Mouse (Mus musculus): ENCODE measurements around the gene Cib1. TPM values are rescaled to one million over a fixed set of nuclear protein-coding genes. Genes with fewer than 3 reads are reported as not detected.

The Cib1 gene
- polyA plus RNA-seq, 1 experiment from 2014 or later, result 42.3 TPM

GRCm38 (mm10) chr7:80199286-80199685, 33.3 kb downstream of the Cib1 start:
- Histone ChIP-seq H3K9me3 (no peaks in the 10 kb centered on the region), H3K4me1 (peaks cover 71% of the 10 kb centered on the region), H3K9ac (replicated peaks) (peak overlapping the region; percentile 87), H3K27me3 (peaks cover 3% of the 10 kb centered on the region; the same call in 1 of the 2 replicates), H3K36me3 (no peaks in the 10 kb centered on the region), H3K27ac (replicated peaks) (peak overlapping the region; percentile 97), H3K4me2 (replicated peaks) (peak overlapping the region; percentile 80), H3K4me3 (peak overlapping the region; percentile 67)
- WGBS, result 48% methylated on average over 6 of the region's 6 CpGs
- ATAC-seq (ENCODE audit: low FRiP score, low read depth), result no peak

- 0% methylated on average over 11 of the region's 11 CpGs for WGBS
- no peak for ATAC-seq (ENCODE audit: low FRiP score, low read depth)
- peak overlapping the region; percentile 97 for H3K27ac ChIP-seq (replicated peaks)
- H3K36me3 ChIP-seq, result no peaks in the 10 kb centered on the region
- H3K4me1 ChIP-seq, result peaks cover 71% of the 10 kb centered on the region
- peak overlapping the region; percentile 87 for H3K9ac ChIP-seq (replicated peaks)
- H3K4me2 ChIP-seq (replicated peaks), result peak overlapping the region; percentile 80
- H3K4me3 ChIP-seq, result peak overlapping the region; percentile 67
- peaks cover 3% of the 10 kb centered on the region; the same call in 1 of the 2 replicates for H3K27me3 ChIP-seq
- no peaks in the 10 kb centered on the region for H3K9me3 ChIP-seq
Measured at GRCm38 (mm10) chr7:80198863-80199262, 33.8 kb downstream of the Cib1 start.

- no peaks in the 10 kb centered on the region for H3K36me3 ChIP-seq
- peak overlapping the region; percentile 80 for H3K4me2 ChIP-seq (replicated peaks)
- peak overlapping the region; percentile 87 for H3K9ac ChIP-seq (replicated peaks)
- H3K27me3 ChIP-seq, result peaks cover 3% of the 10 kb centered on the region; the same call in 1 of the 2 replicates
- peaks cover 64% of the 10 kb centered on the region for H3K4me1 ChIP-seq
- no peaks in the 10 kb centered on the region for H3K9me3 ChIP-seq
- peak overlapping the region; percentile 67 for H3K4me3 ChIP-seq
- peak overlapping the region; percentile 97 for H3K27ac ChIP-seq (replicated peaks)
- ATAC-seq (ENCODE audit: low FRiP score, low read depth), result peak; percentile 90
- WGBS, result under 1% methylated on average over 66 of the region's 74 CpGs
Measured at GRCm38 (mm10) chr7:80197941-80198778, 34.5 kb downstream of the Cib1 start.

DNA sequence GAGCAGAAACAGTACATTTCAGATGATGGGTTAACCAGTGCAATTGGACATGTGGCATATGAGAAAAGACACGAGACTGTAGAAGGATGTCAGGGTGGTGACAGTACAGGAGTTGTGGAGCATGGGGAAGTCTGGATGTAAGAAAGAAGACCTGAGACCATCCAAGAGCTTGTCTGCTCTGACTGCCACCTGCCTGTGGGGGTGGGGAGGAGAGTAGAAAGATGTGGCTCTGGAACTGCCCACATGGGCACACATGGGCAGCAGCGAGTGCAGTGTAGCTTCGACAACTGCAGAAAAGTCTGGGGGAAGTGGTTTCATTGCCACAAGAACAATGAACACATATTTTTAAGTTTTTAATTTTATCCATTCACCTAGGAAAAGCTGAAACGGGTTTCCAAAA, 35.2 kb downstream of the Cib1 start:
- peak overlapping the region; percentile 67 for H3K4me3 ChIP-seq
- H3K27ac ChIP-seq (replicated peaks), result peak overlapping the region; percentile 97
- peaks cover 64% of the 10 kb centered on the region for H3K4me1 ChIP-seq
- H3K4me2 ChIP-seq (replicated peaks), result peak overlapping the region; percentile 80
- no peaks in the 10 kb centered on the region for H3K9me3 ChIP-seq
- H3K9ac ChIP-seq (replicated peaks), result peak overlapping the region; percentile 87
- no peaks in the 10 kb centered on the region for H3K36me3 ChIP-seq
- peaks cover 3% of the 10 kb centered on the region; the same call in 1 of the 2 replicates for H3K27me3 ChIP-seq
- WGBS, result 14% methylated on average over 4 of the region's 4 CpGs
- no peak for ATAC-seq (ENCODE audit: low FRiP score, low read depth)

- no peak for ATAC-seq (ENCODE audit: low FRiP score, low read depth)
- Histone ChIP-seq H3K4me3 (no peak overlapping the region), H3K4me2 (replicated peaks) (no peak overlapping the region), H3K4me1 (peaks cover 64% of the 10 kb centered on the region), H3K9me3 (no peaks in the 10 kb centered on the region), H3K27me3 (peaks cover 5% of the 10 kb centered on the region), H3K27ac (replicated peaks) (no peak overlapping the region), H3K9ac (replicated peaks) (no peak overlapping the region), H3K36me3 (no peaks in the 10 kb centered on the region)
- 93% methylated on average over 10 of the region's 11 CpGs for WGBS
Measured at GRCm38 (mm10) chr7:80195576-80196263, 36.9 kb downstream of the Cib1 start.

- Histone ChIP-seq H3K9ac (replicated peaks) (no peak overlapping the region), H3K4me3 (no peak overlapping the region), H3K4me2 (replicated peaks) (no peak overlapping the region), H3K27ac (replicated peaks) (no peak overlapping the region), H3K4me1 (peaks cover 59% of the 10 kb centered on the region), H3K9me3 (no peaks in the 10 kb centered on the region), H3K36me3 (no peaks in the 10 kb centered on the region), H3K27me3 (peaks cover 10% of the 10 kb centered on the region)
- 94% methylated on average over 5 of the region's 5 CpGs for WGBS
- ATAC-seq (ENCODE audit: low FRiP score, low read depth), result no peak
Measured at GRCm38 (mm10) chr7:80195146-80195545, 37.5 kb downstream of the Cib1 start.

GRCm38 (mm10) chr7:80193941-80194739, 38.5 kb downstream of the Cib1 start:
- H3K9ac ChIP-seq (replicated peaks), result no peak overlapping the region
- H3K4me2 ChIP-seq (replicated peaks), result no peak overlapping the region
- H3K36me3 ChIP-seq, result no peaks in the 10 kb centered on the region
- H3K9me3 ChIP-seq, result no peaks in the 10 kb centered on the region
- WGBS, result 57% methylated on average over 13 of the region's 13 CpGs
- H3K4me1 ChIP-seq, result peaks cover 55% of the 10 kb centered on the region
- ATAC-seq (ENCODE audit: low FRiP score, low read depth), result no peak
- no peak overlapping the region for H3K4me3 ChIP-seq
- H3K27me3 ChIP-seq, result peaks cover 11% of the 10 kb centered on the region
- H3K27ac ChIP-seq (replicated peaks), result peak overlapping the region; percentile 63

DNA sequence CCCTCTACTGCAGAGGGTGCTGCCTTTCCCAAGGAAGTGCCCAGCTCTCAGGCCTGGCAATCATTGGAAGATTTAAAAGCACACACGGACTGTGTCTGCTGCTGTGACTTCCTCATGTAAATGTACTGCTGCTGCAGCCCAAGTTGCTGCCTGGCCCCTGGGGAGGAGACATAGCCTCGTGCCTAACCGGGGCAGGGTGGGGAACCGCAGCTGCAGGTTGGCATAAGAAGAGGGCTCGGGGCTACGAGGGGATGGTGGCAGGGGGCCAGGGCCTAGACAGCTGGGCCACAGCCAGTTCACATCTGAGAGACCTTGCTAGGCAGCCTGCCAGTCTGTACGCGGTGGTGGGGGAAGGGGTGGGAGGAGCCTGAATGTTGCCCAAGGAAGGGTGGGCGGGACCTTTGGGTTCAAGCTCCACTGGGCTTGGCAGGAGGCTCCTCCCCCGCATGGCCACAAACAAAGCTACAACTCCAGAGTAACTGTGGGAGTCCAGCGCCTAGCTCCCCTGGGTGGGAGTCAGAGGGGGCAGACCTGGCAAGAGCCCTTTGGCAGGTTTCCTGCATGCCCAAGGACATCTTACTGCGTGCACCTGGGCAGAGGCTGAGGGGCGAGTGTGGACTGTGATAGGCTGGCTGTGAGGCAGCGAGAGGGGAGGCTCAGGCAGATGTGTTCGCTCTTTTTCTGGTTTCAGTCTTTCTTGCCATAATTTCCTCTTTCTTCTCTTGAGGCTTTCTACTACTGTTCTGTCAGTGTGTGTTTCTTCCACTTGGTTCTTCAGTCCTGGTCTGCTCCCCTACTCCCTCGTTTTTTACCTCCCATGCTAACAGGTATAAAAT, 40.2 kb downstream of the Cib1 start:
- Histone ChIP-seq H3K36me3 (no peaks in the 10 kb centered on the region), H3K9ac (replicated peaks) (peak overlapping the region; percentile 24), H3K27me3 (peaks cover 11% of the 10 kb centered on the region), H3K9me3 (no peaks in the 10 kb centered on the region), H3K4me2 (replicated peaks) (peak overlapping the region; percentile 46), H3K4me1 (peaks cover 63% of the 10 kb centered on the region), H3K27ac (replicated peaks) (peak overlapping the region; percentile 84), H3K4me3 (peak overlapping the region; percentile 21)
- 8% methylated on average over 16 of the region's 16 CpGs for WGBS
- peak; percentile 83 for ATAC-seq (ENCODE audit: low FRiP score, low read depth)

- Histone ChIP-seq H3K27me3 (peaks cover 11% of the 10 kb centered on the region), H3K4me2 (replicated peaks) (no peak overlapping the region; the same call in 1 of the 2 replicates), H3K9me3 (no peaks in the 10 kb centered on the region), H3K4me1 (peaks cover 63% of the 10 kb centered on the region), H3K36me3 (no peaks in the 10 kb centered on the region), H3K27ac (replicated peaks) (peak overlapping the region; percentile 84; the same call in 1 of the 2 replicates), H3K4me3 (no peak overlapping the region), H3K9ac (replicated peaks) (0 out of 2 replicates have a peak overlapping the region, but pooled peaks have one; percentile 4)
- ATAC-seq (ENCODE audit: low FRiP score, low read depth), result no peak
- 37% methylated on average over 5 of the region's 5 CpGs for WGBS
Measured at GRCm38 (mm10) chr7:80191455-80191854, 41.2 kb downstream of the Cib1 start.

DNA sequence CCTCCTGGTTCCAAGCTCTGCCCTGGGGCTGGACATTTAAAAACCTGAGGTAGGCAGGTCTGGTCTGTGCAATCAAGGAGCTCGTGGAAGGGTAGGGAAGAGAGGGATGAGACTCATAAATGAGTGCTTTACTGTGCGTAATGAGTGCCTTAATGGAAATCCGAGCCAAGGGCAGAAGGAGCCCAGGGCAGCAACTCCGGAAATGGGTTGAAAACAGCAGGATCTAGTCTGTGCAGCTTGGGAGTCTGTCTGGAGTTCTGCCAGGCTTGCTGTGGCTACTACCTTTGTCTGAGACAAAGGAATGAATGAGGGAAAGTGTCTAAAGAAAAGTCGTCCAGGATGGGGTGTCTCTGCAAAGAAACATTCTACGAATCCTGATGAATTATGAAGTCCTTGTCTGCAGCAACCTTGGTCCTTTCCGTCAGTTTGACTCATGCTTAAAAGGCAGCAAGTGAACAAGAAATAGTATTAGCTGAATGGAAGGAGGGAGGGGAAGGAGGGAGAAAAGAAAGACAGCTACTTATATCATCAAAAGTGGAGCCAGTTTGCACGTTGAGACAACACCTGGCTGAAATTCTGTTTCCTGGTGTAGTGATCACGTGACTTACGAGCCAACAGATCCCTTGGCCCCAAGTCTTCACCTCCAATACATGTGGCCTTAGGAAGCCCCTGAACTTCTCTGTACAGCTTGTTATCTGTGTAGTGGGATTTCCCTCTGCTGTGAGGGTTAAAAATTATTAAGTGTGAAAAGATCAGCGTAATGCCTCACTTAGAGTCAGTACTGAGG, 43.3 kb downstream of the Cib1 start:
- whole genome bisulfite sequencing, result 55% methylated on average over 11 of the region's 11 CpGs
- Histone ChIP-seq H3K9me3 (no peaks in the 10 kb centered on the region), H3K4me2 (replicated peaks) (peak overlapping the region; percentile 9), H3K36me3 (no peaks in the 10 kb centered on the region), H3K4me3 (no peak overlapping the region), H3K9ac (replicated peaks) (peak overlapping the region; percentile 17; the same call in 1 of the 2 replicates), H3K27ac (replicated peaks) (peak overlapping the region; percentile 69), H3K27me3 (peaks cover 11% of the 10 kb centered on the region), H3K4me1 (peaks cover 69% of the 10 kb centered on the region)
- ATAC-seq (ENCODE audit: low FRiP score, low read depth), result no peak

All from midbrain, embryonic 12.5 days (tissue).